In the genomic region with DNA sequence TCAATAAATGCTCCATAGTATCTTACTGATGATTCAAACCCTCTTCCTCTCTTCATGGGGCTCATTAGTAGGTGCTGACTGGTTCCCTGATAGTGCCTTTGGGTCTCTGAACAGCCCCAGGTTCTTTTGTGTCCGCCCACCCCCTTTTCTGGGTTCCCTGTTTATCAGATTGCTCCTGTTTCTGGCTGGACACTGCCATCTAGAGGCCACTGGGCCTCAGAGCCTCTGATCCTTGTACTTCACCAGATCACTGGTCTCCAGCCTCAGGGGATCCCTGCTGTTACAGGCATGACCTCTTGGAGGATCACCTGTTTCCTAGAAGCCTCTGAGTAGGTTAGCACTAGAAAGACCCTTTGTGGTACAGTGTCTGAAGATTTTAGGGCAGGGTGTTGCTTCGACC, we compare ENCODE assay signal across 8 mouse cellular contexts. TPM values are rescaled to one million over a fixed set of nuclear protein-coding genes. Genes with fewer than 3 reads are reported as not detected.
DNase-seq lines count a peak whose midpoint lies in the region; ATAC-seq and TF ChIP-seq lines count a peak whose summit lies in the region.
"Had no signal": no experiment of that assay in that cellular context is flagged by ENCODE, and none has a peak within 500 bp of the region (broad histone marks: within the 10 kb centered on the region; RNA-seq: fewer than 3 reads in every experiment).

No protein-coding gene starts in this region.

- H3K4me3 ChIP-seq in intestine, embryonic 14.5 days (ENCODE audit: low read depth, low read length) = no peak overlapping the region
- H3K4me3 ChIP-seq in midbrain, embryonic 13.5 days (replicated peaks) = no peak overlapping the region
- no peak overlapping the region for H3K4me3 ChIP-seq in small intestine, adult 2 months (ENCODE audit: low read depth, low read length)
- H3K4me3 ChIP-seq: myocyte had no signal

- peak; percentile 86 for DNase-seq in adipocyte (ENCODE audit: low spot score)
- DNase-seq in cerebellum, postnatal 25 days = peak; percentile 81 to 88
- peak; percentile 51 to 69 for DNase-seq in gastrocnemius, adult 8-10 months (ENCODE audit: low spot score in 2 of 2)
- peak; percentile 77 for DNase-seq in intestine, embryonic 14.5 days (ENCODE audit: low spot score)
- DNase-seq in left cerebral cortex, postnatal 10 days (ENCODE audit: extremely low spot score in 1 of 2, low spot score in 2 of 2) = peak; percentile 53 to 79

- no peaks in the 10 kb centered on the region for H3K36me3 ChIP-seq in intestine, embryonic 14.5 days (ENCODE audit: control insufficient read depth, insufficient read depth, low read length)
- H3K36me3 ChIP-seq in midbrain, embryonic 13.5 days = no peaks in the 10 kb centered on the region
- H3K36me3 ChIP-seq in small intestine, adult 2 months (ENCODE audit: control insufficient read depth, insufficient read depth, low read length) = no peaks in the 10 kb centered on the region

- peak; percentile 94; the same call in 1 of the 2 replicates for TF ChIP-seq CTCF in small intestine, adult 2 months (IDR thresholded peaks at IDR 0.05; ENCODE audit: extremely low read depth, insufficient read length, insufficient replicate concordance, low read depth, low read length)

- no peak overlapping the region for H3K9ac ChIP-seq in intestine, embryonic 14.5 days (ENCODE audit: low read length)
- H3K9ac ChIP-seq in midbrain, embryonic 13.5 days (replicated peaks) = no peak overlapping the region

- ATAC-seq in intestine, embryonic 14.5 days (replicated peaks; ENCODE audit: low FRiP score, low TSS enrichment, low read depth) = peak; percentile 71; the same call in 1 of the 2 replicates
- ATAC-seq in midbrain, embryonic 13.5 days = peak; percentile 54

- H3K9me3 ChIP-seq in intestine, embryonic 14.5 days (ENCODE audit: control insufficient read depth, low read length) = no peaks in the 10 kb centered on the region
- no peaks in the 10 kb centered on the region for H3K9me3 ChIP-seq in midbrain, embryonic 13.5 days

- no peak overlapping the region for H3K4me2 ChIP-seq in intestine, embryonic 14.5 days (ENCODE audit: low read length)
- H3K4me2 ChIP-seq in midbrain, embryonic 13.5 days (replicated peaks) = no peak overlapping the region

- WGBS in intestine, embryonic 14.5 days = 40% methylated on average over 2 of the region's 2 CpGs
- WGBS in midbrain, embryonic 13.5 days = 30% methylated on average over 2 of the region's 2 CpGs
- 34% methylated on average over 2 of the region's 2 CpGs for WGBS in small intestine, adult 2 months

- intact Hi-C loops in left cerebral cortex, postnatal 10 days (cut with DNase I) = loop anchor here (5.0 kb wide), 1 partner anchor 182 kb away; no protein-coding TSS in a partner anchor

- no peak for TF ChIP-seq POLR2A in small intestine, adult 2 months (IDR thresholded peaks at IDR 0.05; ENCODE audit: low read depth, low read length)

- H3K27me3 ChIP-seq in intestine, embryonic 14.5 days (replicated peaks; ENCODE audit: control insufficient read depth, insufficient read depth, low read length) = no peaks in the 10 kb centered on the region
- no peaks in the 10 kb centered on the region for H3K27me3 ChIP-seq in midbrain, embryonic 13.5 days
- H3K27me3 ChIP-seq in small intestine, adult 2 months (ENCODE audit: control insufficient read depth, insufficient read depth, low read length) = no peaks in the 10 kb centered on the region

- H3K27ac ChIP-seq in intestine, embryonic 14.5 days (ENCODE audit: low read depth) = no peak overlapping the region
- no peak overlapping the region for H3K27ac ChIP-seq in midbrain, embryonic 13.5 days
- no peak overlapping the region for H3K27ac ChIP-seq in small intestine, adult 2 months (ENCODE audit: insufficient read depth, low read depth, low read length)

- no peaks in the 10 kb centered on the region for H3K4me1 ChIP-seq in intestine, embryonic 14.5 days (replicated peaks; ENCODE audit: control insufficient read depth, insufficient read depth, low read length)
- H3K4me1 ChIP-seq in midbrain, embryonic 13.5 days (replicated peaks) = peaks cover 7% of the 10 kb centered on the region; the same call in 1 of the 2 replicates
- H3K4me1 ChIP-seq in small intestine, adult 2 months (ENCODE audit: control insufficient read depth, insufficient read depth, insufficient read length, low read length) = peaks cover 2% of the 10 kb centered on the region; the same call in 1 of the 2 replicates

RNA-seq across cellular contexts. Expression of gene 1810013L24Rik, which starts 39.8 kb away (rescaled TPM):
- 100 to 1,000 TPM in 2 of 4 experiments, 10 to 100 TPM in 2; 97.6 to 111 (median 103) TPM for total RNA-seq in gastrocnemius, adult 8-10 months (2022)
- 14.0 and 14.3 TPM in 2 replicates for polyA plus RNA-seq in intestine, embryonic 14.5 days (2014; fragmentation: Nextera tagmentation; extraction: Ambion mirVana)
- total RNA-seq in left cerebral cortex, postnatal 10 days (2021) = 100 to 1,000 TPM; 122 to 127 TPM
- polyA plus RNA-seq in midbrain, embryonic 13.5 days (2015; fragmentation: Nextera tagmentation; extraction: Ambion mirVana) = 31.3 and 35.4 TPM in 2 replicates
- polyA plus RNA-seq in small intestine, adult 2 months (2012; rRNA removed) = 5.7 and 12.7 TPM in 2 replicates
